Mouse (Mus musculus) CH12.LX (cell line): ENCODE data around the gene Slc47a2. TPM values are rescaled to one million over a fixed set of nuclear protein-coding genes. Genes with fewer than 3 reads are reported as not detected.

Experiments used
- DNase-seq: peaks from one replicate; pipeline ENCODE4 v3.0.0-alpha.2; 2013; ENCODE audit errors: extremely low read depth
- H3K27ac ChIP-seq: 2 replicates; pipeline ENCODE4 v1.5.1; 2012; ENCODE audit warnings: low read depth, mild to moderate bottlenecking, control low read depth, moderate library complexity; ENCODE audit not compliant: insufficient read depth
- H3K27me3 ChIP-seq: replicated peaks from 2 replicates; pipeline ENCODE3; 2012; ENCODE audit warnings: inconsistent platforms
- H3K36me3 ChIP-seq, 2 experiments: replicated peaks in 1 of 2; 2 replicates each; pipeline versions ENCODE3 to v1.6.1; 2012; ENCODE audit warnings: inconsistent platforms in 1 of 2, low read length in 1 of 2, mild to moderate bottlenecking in 1 of 2, mixed read lengths in 1 of 2, moderate library complexity in 1 of 2; ENCODE audit not compliant: control insufficient read depth in 1 of 2, insufficient read depth in 1 of 2
- H3K4me1 ChIP-seq, 2 experiments: 2 replicates each; pipeline ENCODE4 v1.6.1; 2012; ENCODE audit warnings: inconsistent platforms in 1 of 2, moderate library complexity in 1 of 2; ENCODE audit not compliant: insufficient read depth in 2 of 2, control insufficient read depth in 1 of 2
- H3K4me2 ChIP-seq: 2 replicates; pipeline ENCODE4 v1.6.1; 2012; ENCODE audit warnings: low read depth, mild to moderate bottlenecking, control low read depth; ENCODE audit not compliant: poor library complexity, insufficient read depth, severe bottlenecking
- H3K4me3 ChIP-seq, 3 experiments: fragments of 150-350 bp in 1 of 3; sonication (generic) in 1 of 3; replicated peaks in 1 of 3; 2 replicates each; pipeline versions ENCODE3 to v1.5.1; 2011 to 2012; ENCODE audit warnings: low read depth in 2 of 3, low read length in 2 of 3, mild to moderate bottlenecking in 2 of 3, moderate library complexity in 2 of 3, control low read depth in 1 of 3, improper control_type of control experiment in 1 of 3, inconsistent platforms in 1 of 3, mixed read lengths in 1 of 3; ENCODE audit not compliant: poor library complexity in 1 of 3
- H3K79me2 ChIP-seq: replicated peaks from 2 replicates; pipeline ENCODE4 v1.6.1; 2012; ENCODE audit warnings: mild to moderate bottlenecking, moderate library complexity; ENCODE audit not compliant: control insufficient read depth, poor library complexity, insufficient read depth, severe bottlenecking; ENCODE audit errors: extremely low read depth
- H3K9ac ChIP-seq: 2 replicates; pipeline ENCODE4 v1.6.1; 2012; ENCODE audit warnings: low read depth, mild to moderate bottlenecking, control low read depth, moderate library complexity; ENCODE audit not compliant: insufficient read depth
- H3K9me3 ChIP-seq: replicated peaks from 2 replicates; pipeline ENCODE3; 2012; ENCODE audit warnings: low read length, inconsistent platforms, mixed read lengths
- BHLHE40 ChIP-seq: IDR thresholded peaks from 2 replicates; pipeline ENCODE4 v1.6.1; 2011; ENCODE audit warnings: mild to moderate bottlenecking, low read depth, low read length, improper control_type of control experiment
- CHD1 ChIP-seq: IDR thresholded peaks from 2 replicates; pipeline ENCODE4 v1.6.1; 2012; ENCODE audit warnings: low read depth, low read length, improper control_type of control experiment, inconsistent platforms
- CHD2 ChIP-seq: IDR thresholded peaks from 2 replicates; pipeline ENCODE4 v1.6.1; 2011; ENCODE audit warnings: low read length, improper control_type of control experiment
- ELF1 ChIP-seq: IDR thresholded peaks from 2 replicates; pipeline ENCODE4 v1.6.1; 2014; ENCODE audit warnings: low read depth, mild to moderate bottlenecking, inconsistent platforms, low read length, improper control_type of control experiment
- EP300 ChIP-seq: IDR thresholded peaks from 2 replicates; pipeline ENCODE4 v1.6.1; 2011; ENCODE audit warnings: low read length, improper control_type of control experiment
- ETS1 ChIP-seq: conservative IDR thresholded peaks from 2 replicates; pipeline ENCODE4 v1.6.1; 2012; ENCODE audit warnings: low read depth, mild to moderate bottlenecking, inconsistent platforms, low read length, improper control_type of control experiment, moderate library complexity
- GABPA ChIP-seq: IDR thresholded peaks from 2 replicates; pipeline ENCODE4 v1.6.1; 2012; ENCODE audit warnings: low read depth, low read length, improper control_type of control experiment, inconsistent platforms; ENCODE audit not compliant: insufficient replicate concordance
- HCFC1 ChIP-seq: IDR thresholded peaks from 2 replicates; pipeline ENCODE4 v1.6.1; 2012; ENCODE audit warnings: low read depth, mild to moderate bottlenecking, inconsistent platforms, low read length, improper control_type of control experiment
- JUN ChIP-seq: IDR thresholded peaks from 2 replicates; pipeline ENCODE4 v1.6.1; 2011; ENCODE audit warnings: low read depth, mild to moderate bottlenecking, low read length, improper control_type of control experiment, moderate library complexity; ENCODE audit not compliant: insufficient read depth
- KAT2A ChIP-seq: IDR thresholded peaks from 2 replicates; pipeline ENCODE4 v1.6.1; 2012; ENCODE audit warnings: low read length, improper control_type of control experiment, inconsistent platforms; ENCODE audit not compliant: insufficient replicate concordance
- MAFK ChIP-seq: IDR thresholded peaks from 2 replicates; pipeline ENCODE4 v1.6.1; 2011; ENCODE audit warnings: low read length, improper control_type of control experiment; ENCODE audit not compliant: insufficient replicate concordance
- MAX ChIP-seq: IDR thresholded peaks from 2 replicates; pipeline ENCODE4 v1.6.1; 2011; ENCODE audit warnings: low read length, improper control_type of control experiment
- MAZ ChIP-seq: IDR thresholded peaks from 2 replicates; pipeline ENCODE4 v1.6.1; 2012; ENCODE audit warnings: low read depth, mild to moderate bottlenecking, inconsistent platforms, low read length, improper control_type of control experiment, moderate library complexity
- MEF2A ChIP-seq: IDR thresholded peaks from 2 replicates; pipeline ENCODE4 v1.6.1; 2014; ENCODE audit warnings: low read depth, mild to moderate bottlenecking, inconsistent platforms, low read length, improper control_type of control experiment, borderline replicate concordance
- MXI1 ChIP-seq: IDR thresholded peaks from 2 replicates; pipeline ENCODE4 v1.6.1; 2011; ENCODE audit warnings: mild to moderate bottlenecking, low read depth, low read length, improper control_type of control experiment
- NELFE ChIP-seq: IDR thresholded peaks from 2 replicates; pipeline ENCODE4 v1.6.1; 2011; ENCODE audit warnings: low read depth, low read length, improper control_type of control experiment
- NRF1 ChIP-seq: IDR thresholded peaks from 2 replicates; pipeline ENCODE4 v1.6.1; 2014; ENCODE audit warnings: low read depth, mild to moderate bottlenecking, inconsistent platforms, low read length, improper control_type of control experiment, moderate library complexity
- RAD21 ChIP-seq: IDR thresholded peaks from 2 replicates; pipeline ENCODE4 v1.6.1; 2011; ENCODE audit warnings: low read depth, mild to moderate bottlenecking, low read length, improper control_type of control experiment, moderate library complexity
- RCOR1 ChIP-seq: conservative IDR thresholded peaks from 2 replicates; pipeline ENCODE4 v1.6.1; 2012; ENCODE audit warnings: low read depth, mild to moderate bottlenecking, inconsistent platforms, low read length, improper control_type of control experiment
- SIN3A ChIP-seq: IDR thresholded peaks from 2 replicates; pipeline ENCODE4 v1.6.1; 2012; ENCODE audit warnings: low read length, improper control_type of control experiment, inconsistent platforms
- SMC3 ChIP-seq: IDR thresholded peaks from 2 replicates; pipeline ENCODE4 v1.6.1; 2011; ENCODE audit warnings: low read depth, low read length, improper control_type of control experiment
- TBP ChIP-seq: conservative IDR thresholded peaks from 2 replicates; pipeline ENCODE4 v1.6.1; 2011; ENCODE audit warnings: low read depth, low read length, improper control_type of control experiment
- UBTF ChIP-seq: IDR thresholded peaks from 2 replicates; pipeline ENCODE4 v1.6.1; 2012; ENCODE audit warnings: low read depth, mild to moderate bottlenecking, inconsistent platforms, low read length, improper control_type of control experiment, moderate library complexity
- USF1 ChIP-seq: IDR thresholded peaks from 2 replicates; pipeline ENCODE4 v1.6.1; 2014; ENCODE audit warnings: low read depth, mild to moderate bottlenecking, inconsistent platforms, low read length, improper control_type of control experiment
- USF2 ChIP-seq: conservative IDR thresholded peaks from 2 replicates; pipeline ENCODE4 v1.6.1; 2011; ENCODE audit warnings: low read depth, low read length, improper control_type of control experiment
- ZKSCAN1 ChIP-seq: IDR thresholded peaks from 2 replicates; pipeline ENCODE4 v1.6.1; 2012; ENCODE audit warnings: low read depth, inconsistent platforms, low read length, improper control_type of control experiment, borderline replicate concordance
- ZMIZ1 ChIP-seq: IDR thresholded peaks from 2 replicates; pipeline ENCODE4 v1.6.1; 2012; ENCODE audit warnings: low read depth, mild to moderate bottlenecking, inconsistent platforms, low read length, improper control_type of control experiment
- ZNF384 ChIP-seq: IDR thresholded peaks from 2 replicates; pipeline ENCODE4 v1.6.1; 2012; ENCODE audit warnings: low read depth, low read length, improper control_type of control experiment, inconsistent platforms
- dilution Hi-C: fragments of 300-500 bp; cut with MboI; formaldehyde crosslinking; loops from 2 replicates; pipeline ENCODE4 v1.14.3; 2020; ENCODE audit warnings: low sequenced_read_pairs; ENCODE audit not compliant: extremely low pct_unique_long_range_greater_than_20kb, extremely low pct_ligation_motif_present
- in situ Hi-C: fragments of 300-500 bp; cut with MboI; formaldehyde crosslinking; loops from 3 replicates; pipeline ENCODE4 v1.14.3; 2019; ENCODE audit warnings: low sequenced_read_pairs, low pct_ligation_motif_present, low pct_unique_long_range_greater_than_20kb, mixed read lengths
- polyA plus RNA-seq: library from polyadenylated mRNA; unstranded; fragments of >175 nt; gene quantifications from 2 replicates; pipeline ENCODE4 v1.2.1, GENCODE M21; 2012; ENCODE audit warnings: low read depth; ENCODE audit not compliant: insufficient read length
- total RNA-seq, 2 experiments: library from RNA; depleted of rRNA; stranded (reverse); fragments of 300-350 nt in 1 of 2; fragments of >200 nt in 1 of 2; gene quantifications; 2 replicates each; pipeline ENCODE4 v1.2.3; 2012 to 2014

Slc47a2 gene
- total and polyA plus RNA-seq, 3 experiments: 0.08 to 0.68 (median 0.39) TPM

DNA sequence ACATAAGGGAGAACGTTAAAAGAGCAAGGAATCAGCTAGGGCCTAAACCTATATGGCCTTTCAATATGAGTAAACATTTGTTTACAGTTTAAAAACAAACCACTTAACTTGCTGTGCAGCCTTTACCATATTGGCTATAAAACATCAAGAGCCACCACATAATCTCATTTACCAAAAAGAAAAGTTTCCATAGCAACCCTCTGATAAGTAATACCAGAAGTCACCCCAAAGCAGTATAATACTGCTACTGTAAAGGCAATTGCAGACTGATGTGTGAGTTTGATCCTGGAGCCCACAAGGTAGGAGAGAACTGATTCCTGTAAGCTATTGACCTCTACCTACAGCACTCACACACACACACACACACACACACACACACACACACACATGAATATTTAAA, 68.2 kb downstream of the Slc47a2 start:
- H3K9me3 ChIP-seq: no peaks in the 10 kb centered on the region
- dilution Hi-C loops (no loop called here), in situ Hi-C loops (no loop called here)
- H3K4me2 ChIP-seq: no peak overlapping the region
- H3K9ac ChIP-seq: no peak overlapping the region
- no peaks in the 10 kb centered on the region for H3K36me3 ChIP-seq
- no peaks in the 10 kb centered on the region; a peak in 1 of 4 replicates for H3K4me1 ChIP-seq
- no peaks in the 10 kb centered on the region for H3K79me2 ChIP-seq
- no peak for DNase-seq
- no peak overlapping the region for H3K4me3 ChIP-seq
- peaks cover 16% of the 10 kb centered on the region for H3K27me3 ChIP-seq
- no peak for TF ChIP-seq BHLHE40
- TF ChIP-seq TBP: no peak
- TF ChIP-seq RAD21: no peak
- no peak for TF ChIP-seq RCOR1
- TF ChIP-seq JUN: no peak
- no peak for TF ChIP-seq CHD1
- no peak for TF ChIP-seq ETS1
- TF ChIP-seq NELFE: no peak
- no peak for TF ChIP-seq MAZ
- TF ChIP-seq SMC3: no peak
- no peak for TF ChIP-seq ZMIZ1
- TF ChIP-seq EP300: no peak
- TF ChIP-seq UBTF: no peak
- TF ChIP-seq CHD2: no peak
- TF ChIP-seq ZKSCAN1: no peak
- TF ChIP-seq MXI1: no peak
- TF ChIP-seq HCFC1: no peak
- TF ChIP-seq USF1: no peak
- no peak for TF ChIP-seq KAT2A
- no peak overlapping the region for H3K27ac ChIP-seq

- H3K27ac ChIP-seq: no peak overlapping the region
- no peak for TF ChIP-seq SIN3A
- TF ChIP-seq ELF1: no peak
- no peak for TF ChIP-seq NRF1
- no peak for TF ChIP-seq ZNF384
- no peak for TF ChIP-seq USF2
- no peak for TF ChIP-seq SMC3
- no peak for TF ChIP-seq MAZ
- TF ChIP-seq MAX: no peak
- TF ChIP-seq GABPA: no peak
- TF ChIP-seq MAFK: no peak
- no peak for TF ChIP-seq MEF2A
- no peak for TF ChIP-seq JUN
- no peak for TF ChIP-seq NELFE
- no peak for TF ChIP-seq MXI1
- no peak for TF ChIP-seq ETS1
- no peaks in the 10 kb centered on the region for H3K9me3 ChIP-seq
- in situ Hi-C loops: no loop called here
- dilution Hi-C loops: no loop called here
- H3K4me1 ChIP-seq: no peaks in the 10 kb centered on the region; a peak in 1 of 4 replicates
- no peak for DNase-seq
- H3K4me2 ChIP-seq: no peak overlapping the region
- no peaks in the 10 kb centered on the region for H3K79me2 ChIP-seq
- no peak overlapping the region for H3K9ac ChIP-seq
- H3K36me3 ChIP-seq: no peaks in the 10 kb centered on the region
- H3K27me3 ChIP-seq: peaks cover 16% of the 10 kb centered on the region
- H3K4me3 ChIP-seq: no peak overlapping the region
These were observed 68.7 kb downstream of the Slc47a2 start for GRCm38 (mm10) chr11:61273928-61274327.
